Mouse (Mus musculus): ENCODE measurements around the gene Aff1.

DNA sequence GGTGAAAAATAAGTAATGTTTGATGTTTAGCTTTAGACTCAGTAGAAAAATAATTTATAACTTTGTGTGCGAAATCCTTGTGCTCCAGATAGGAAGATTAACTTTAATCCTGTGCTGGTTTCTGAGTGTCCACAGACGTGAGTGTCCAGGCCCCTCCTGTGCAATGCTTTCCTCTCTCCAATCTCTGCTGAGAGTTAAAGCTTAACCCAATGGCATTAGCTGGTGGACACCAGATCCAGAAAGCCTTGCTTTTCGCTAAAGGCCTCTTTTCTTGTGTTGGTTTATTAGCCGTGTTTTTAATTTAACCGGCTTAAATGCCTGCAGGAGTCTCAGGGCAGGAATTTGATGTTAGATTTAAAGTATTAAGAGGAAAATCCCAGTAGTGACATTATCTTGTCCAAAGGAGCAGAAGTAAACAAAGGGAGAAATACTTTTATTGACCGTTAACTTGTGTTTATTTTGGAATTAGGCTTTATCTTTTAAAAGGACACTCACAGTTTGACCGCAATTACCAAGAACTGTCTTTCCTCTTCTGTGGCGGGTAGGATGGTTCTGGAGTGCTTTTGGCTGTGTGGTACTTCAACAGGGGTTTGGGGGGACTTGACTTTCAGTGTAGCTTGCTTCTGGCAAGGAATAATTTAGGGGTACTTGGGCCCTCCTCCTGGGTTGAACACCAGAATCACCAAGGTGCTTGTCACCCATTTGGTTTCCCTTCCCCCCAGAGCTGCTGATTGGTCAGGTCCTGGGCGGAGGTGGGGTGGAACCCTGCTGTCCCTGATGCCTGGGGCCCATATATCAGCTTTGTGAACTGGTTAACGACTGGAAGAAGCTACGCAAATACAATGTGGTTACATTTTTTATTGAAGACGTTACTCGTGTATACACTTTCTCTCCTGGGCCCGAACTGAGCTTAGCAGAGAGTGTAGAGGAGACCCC lies 67.6 kb downstream of the Aff1 start:
- TF ChIP-seq POLR2A (IDR thresholded peaks at IDR 0.05; ENCODE audit: borderline replicate concordance, extremely low read depth, low read depth, low read length) (no peak), CTCF (IDR thresholded peaks at IDR 0.05; ENCODE audit: insufficient read depth, low read length) (no peak)

Data from lung, adult 2 months (tissue).